19 mouse cellular contexts compared by ENCODE assay signal in the genomic region with DNA sequence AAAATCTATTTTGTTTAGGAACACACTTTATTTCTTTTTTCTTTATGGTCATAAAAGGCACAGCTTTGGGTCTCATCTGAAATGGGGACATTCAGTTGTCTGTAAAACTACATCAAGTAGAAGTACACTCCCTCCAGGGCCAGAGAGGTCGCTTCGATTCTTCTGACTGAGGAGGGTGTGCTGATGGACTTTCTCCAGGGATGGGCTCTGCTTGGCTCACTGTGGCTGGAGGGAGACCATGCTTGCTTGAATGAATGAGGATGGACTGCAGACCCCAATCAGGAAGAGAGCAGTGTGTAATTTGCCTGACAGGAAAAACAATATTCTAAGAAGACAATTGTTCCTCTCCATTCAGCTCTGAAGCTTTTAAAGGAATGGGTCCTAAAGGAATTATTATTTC.
DNase-seq lines count a peak whose midpoint lies in the region; ATAC-seq and TF ChIP-seq lines count a peak whose summit lies in the region.
"Had no signal": no experiment of that assay in that cellular context is flagged by ENCODE, and none has a peak within 500 bp of the region (broad histone marks: within the 10 kb centered on the region; RNA-seq: fewer than 3 reads in every experiment).

No protein-coding gene starts in this region.

- DNase-seq in intestine, embryonic 14.5 days (ENCODE audit: low spot score): no peak
- no peak for DNase-seq in lung, postnatal 0 days (ENCODE audit: low spot score)
- no peak for DNase-seq in stomach, postnatal 0 days (ENCODE audit: low spot score)
- no peak for DNase-seq in ovary, adult 18-20 months (ENCODE audit: low spot score)
- DNase-seq: adrenal gland, adult 2 months; cerebellum, adult 11-12 months; gastrocnemius, postnatal 25 days; heart, adult 2 months; thymus, postnatal 14 days had no signal

- no peak overlapping the region for H3K9ac ChIP-seq in intestine, embryonic 14.5 days (ENCODE audit: low read length)
- H3K9ac ChIP-seq in intestine, postnatal 0 days (ENCODE audit: low read depth, low read length): no peak overlapping the region
- no peak overlapping the region for H3K9ac ChIP-seq in lung, embryonic 16.5 days (ENCODE audit: low read length)
- H3K9ac ChIP-seq in lung, postnatal 0 days (replicated peaks; ENCODE audit: low read depth): no peak overlapping the region
- no peak overlapping the region for H3K9ac ChIP-seq in stomach, embryonic 14.5 days (replicated peaks; ENCODE audit: low read depth, low read length)
- no peak overlapping the region for H3K9ac ChIP-seq in stomach, postnatal 0 days (ENCODE audit: low read length)
- H3K9ac ChIP-seq in stomach, embryonic 16.5 days (ENCODE audit: low read length): no peak overlapping the region
- H3K9ac ChIP-seq: neural tube, embryonic 12.5 days had no signal

- H3K36me3 ChIP-seq in intestine, embryonic 14.5 days (ENCODE audit: control insufficient read depth, insufficient read depth, low read length): no peaks in the 10 kb centered on the region
- H3K36me3 ChIP-seq in intestine, postnatal 0 days (ENCODE audit: control insufficient read depth, insufficient read depth): no peaks in the 10 kb centered on the region
- no peaks in the 10 kb centered on the region for H3K36me3 ChIP-seq in lung, embryonic 16.5 days (ENCODE audit: control insufficient read depth, insufficient read depth, low read length)
- no peaks in the 10 kb centered on the region for H3K36me3 ChIP-seq in lung, postnatal 0 days (ENCODE audit: insufficient read depth, low read length)
- no peaks in the 10 kb centered on the region for H3K36me3 ChIP-seq in stomach, embryonic 14.5 days (ENCODE audit: control insufficient read depth, insufficient read depth, low read length)
- H3K36me3 ChIP-seq in stomach, postnatal 0 days (ENCODE audit: control insufficient read depth, insufficient read depth, low read length): no peaks in the 10 kb centered on the region
- H3K36me3 ChIP-seq in stomach, embryonic 16.5 days (ENCODE audit: control insufficient read depth, insufficient read depth, low read length): no peaks in the 10 kb centered on the region
- H3K36me3 ChIP-seq: embryonic facial prominence, embryonic 10.5 days; hindbrain, embryonic 10.5 days; neural tube, embryonic 12.5 days had no signal

- no peak for TF ChIP-seq CTCF in intestine, postnatal 0 days (IDR thresholded peaks at IDR 0.05; ENCODE audit: low read depth)
- no peak for TF ChIP-seq CTCF in lung, postnatal 0 days (IDR thresholded peaks at IDR 0.05)
- TF ChIP-seq CTCF in stomach, postnatal 0 days (IDR thresholded peaks at IDR 0.05; ENCODE audit: low read depth): no peak

- peak overlapping the region; percentile 51; the same call in 1 of the 2 replicates for H3K27ac ChIP-seq in intestine, embryonic 14.5 days (ENCODE audit: low read depth)
- H3K27ac ChIP-seq in intestine, postnatal 0 days (ENCODE audit: low read depth, low read length): no peak overlapping the region
- H3K27ac ChIP-seq in lung, embryonic 16.5 days (ENCODE audit: low read length): no peak overlapping the region
- no peak overlapping the region for H3K27ac ChIP-seq in lung, postnatal 0 days (ENCODE audit: low read length)
- H3K27ac ChIP-seq in stomach, embryonic 14.5 days (ENCODE audit: low read length): peak overlapping the region; percentile 10; the same call in 1 of the 2 replicates
- H3K27ac ChIP-seq in stomach, postnatal 0 days (replicated peaks): no peak overlapping the region
- H3K27ac ChIP-seq in stomach, embryonic 16.5 days (ENCODE audit: low read length): peak overlapping the region; percentile 54; the same call in 1 of the 2 replicates
- H3K27ac ChIP-seq: embryonic facial prominence, embryonic 10.5 days; heart, adult 2 months; layer of hippocampus, adult 2 months; neural tube, embryonic 12.5 days had no signal

- H3K4me2 ChIP-seq in intestine, embryonic 14.5 days (ENCODE audit: low read length): no peak overlapping the region
- H3K4me2 ChIP-seq in intestine, postnatal 0 days (replicated peaks; ENCODE audit: low read depth): no peak overlapping the region
- no peak overlapping the region for H3K4me2 ChIP-seq in lung, embryonic 16.5 days (ENCODE audit: low read depth, low read length)
- no peak overlapping the region for H3K4me2 ChIP-seq in lung, postnatal 0 days (replicated peaks; ENCODE audit: low read depth, low read length)
- H3K4me2 ChIP-seq in stomach, embryonic 14.5 days (replicated peaks; ENCODE audit: low read depth, low read length): no peak overlapping the region
- H3K4me2 ChIP-seq in stomach, postnatal 0 days (replicated peaks; ENCODE audit: low read depth): no peak overlapping the region
- no peak overlapping the region for H3K4me2 ChIP-seq in stomach, embryonic 16.5 days (ENCODE audit: low read depth, low read length)
- H3K4me2 ChIP-seq: neural tube, embryonic 12.5 days had no signal

- WGBS in intestine, embryonic 14.5 days: 34% methylated on average over 2 of the region's 2 CpGs
- 46% methylated on average over 2 of the region's 2 CpGs for WGBS in intestine, postnatal 0 days
- 43% methylated on average over 2 of the region's 2 CpGs for WGBS in lung, embryonic 16.5 days
- WGBS in lung, postnatal 0 days: 49% methylated on average over 2 of the region's 2 CpGs
- WGBS in stomach, embryonic 14.5 days: 67% methylated on average over 2 of the region's 2 CpGs
- 45% methylated on average over 2 of the region's 2 CpGs for WGBS in stomach, postnatal 0 days
- 60% methylated on average over 2 of the region's 2 CpGs for WGBS in stomach, embryonic 16.5 days

- TF ChIP-seq EP300 in lung, postnatal 0 days (IDR thresholded peaks at IDR 0.05): no peak
- TF ChIP-seq EP300 in stomach, postnatal 0 days (optimal IDR thresholded peaks at IDR 0.05): no peak

- ATAC-seq in intestine, embryonic 14.5 days (replicated peaks; ENCODE audit: low FRiP score, low TSS enrichment, low read depth): no peak
- ATAC-seq in intestine, postnatal 0 days: no peak
- peak; percentile 47 for ATAC-seq in lung, embryonic 16.5 days (ENCODE audit: low read depth)
- ATAC-seq in lung, postnatal 0 days: no peak
- no peak for ATAC-seq in stomach, embryonic 14.5 days (ENCODE audit: insufficient number of reproducible peaks, insufficient read depth, low FRiP score, low read depth)
- ATAC-seq in stomach, postnatal 0 days (ENCODE audit: low FRiP score, low TSS enrichment): no peak
- ATAC-seq in stomach, embryonic 16.5 days (ENCODE audit: insufficient read depth, low FRiP score): no peak
- ATAC-seq: forebrain, embryonic 16.5 days; inflammation-experienced regulatory T-cells, adult 6 months had no signal

- no peaks in the 10 kb centered on the region for H3K9me3 ChIP-seq in intestine, embryonic 14.5 days (ENCODE audit: control insufficient read depth, low read length)
- no peaks in the 10 kb centered on the region for H3K9me3 ChIP-seq in intestine, postnatal 0 days (ENCODE audit: control insufficient read depth)
- H3K9me3 ChIP-seq in lung, embryonic 16.5 days (ENCODE audit: control insufficient read depth, low read length): no peaks in the 10 kb centered on the region
- H3K9me3 ChIP-seq in lung, postnatal 0 days (ENCODE audit: low read length): no peaks in the 10 kb centered on the region
- H3K9me3 ChIP-seq in stomach, embryonic 14.5 days (ENCODE audit: control insufficient read depth, low read depth, low read length): no peaks in the 10 kb centered on the region
- H3K9me3 ChIP-seq in stomach, postnatal 0 days (ENCODE audit: control insufficient read depth, low read length): no peaks in the 10 kb centered on the region
- no peaks in the 10 kb centered on the region for H3K9me3 ChIP-seq in stomach, embryonic 16.5 days (replicated peaks; ENCODE audit: control insufficient read depth, low read length)
- H3K9me3 ChIP-seq: embryonic facial prominence, embryonic 10.5 days; hindbrain, embryonic 10.5 days; neural tube, embryonic 12.5 days had no signal

- H3K4me3 ChIP-seq in intestine, embryonic 14.5 days (ENCODE audit: low read depth, low read length): no peak overlapping the region
- H3K4me3 ChIP-seq in intestine, postnatal 0 days (ENCODE audit: low read depth, low read length): no peak overlapping the region
- H3K4me3 ChIP-seq in lung, embryonic 16.5 days (ENCODE audit: low read length): no peak overlapping the region
- H3K4me3 ChIP-seq in lung, postnatal 0 days (ENCODE audit: low read depth, low read length): no peak overlapping the region
- H3K4me3 ChIP-seq in stomach, embryonic 14.5 days (ENCODE audit: low read depth, low read length): no peak overlapping the region
- H3K4me3 ChIP-seq in stomach, postnatal 0 days (ENCODE audit: low read depth, low read length): no peak overlapping the region
- no peak overlapping the region for H3K4me3 ChIP-seq in stomach, embryonic 16.5 days (replicated peaks; ENCODE audit: low read length)
- H3K4me3 ChIP-seq: embryonic facial prominence, embryonic 10.5 days; heart, adult 2 months; hindbrain, embryonic 10.5 days; layer of hippocampus, adult 2 months; neural tube, embryonic 12.5 days had no signal

- no peaks in the 10 kb centered on the region for H3K27me3 ChIP-seq in intestine, embryonic 14.5 days (replicated peaks; ENCODE audit: control insufficient read depth, insufficient read depth, low read length)
- no peaks in the 10 kb centered on the region for H3K27me3 ChIP-seq in intestine, postnatal 0 days (replicated peaks; ENCODE audit: control insufficient read depth, insufficient read depth, low read length)
- no peaks in the 10 kb centered on the region for H3K27me3 ChIP-seq in lung, embryonic 16.5 days (ENCODE audit: control insufficient read depth, insufficient read depth, low read depth, low read length)
- no peaks in the 10 kb centered on the region for H3K27me3 ChIP-seq in lung, postnatal 0 days (replicated peaks; ENCODE audit: insufficient read depth, low read length)
- H3K27me3 ChIP-seq in stomach, embryonic 14.5 days (ENCODE audit: control insufficient read depth, insufficient read depth, low read length): no peaks in the 10 kb centered on the region
- H3K27me3 ChIP-seq in stomach, postnatal 0 days (ENCODE audit: control insufficient read depth, insufficient read depth, low read length): no peaks in the 10 kb centered on the region
- no peaks in the 10 kb centered on the region for H3K27me3 ChIP-seq in stomach, embryonic 16.5 days (ENCODE audit: control insufficient read depth, insufficient read depth, low read length)
- H3K27me3 ChIP-seq: neural tube, embryonic 12.5 days had no signal

- H3K4me1 ChIP-seq in intestine, embryonic 14.5 days (replicated peaks; ENCODE audit: control insufficient read depth, insufficient read depth, low read length): peaks cover 8% of the 10 kb centered on the region
- H3K4me1 ChIP-seq in intestine, postnatal 0 days (replicated peaks; ENCODE audit: control insufficient read depth, insufficient read depth, low read length): no peaks in the 10 kb centered on the region
- 0 out of 2 replicates have a peak, but pooled peaks cover 2% of the 10 kb centered on the region for H3K4me1 ChIP-seq in lung, embryonic 16.5 days (replicated peaks; ENCODE audit: control insufficient read depth, insufficient read depth, low read length)
- H3K4me1 ChIP-seq in lung, postnatal 0 days (ENCODE audit: insufficient read depth, low read depth, low read length): no peaks in the 10 kb centered on the region
- H3K4me1 ChIP-seq in stomach, embryonic 14.5 days (ENCODE audit: control insufficient read depth, insufficient read depth, low read length): 0 out of 2 replicates have a peak, but pooled peaks cover 6% of the 10 kb centered on the region
- H3K4me1 ChIP-seq in stomach, postnatal 0 days (replicated peaks; ENCODE audit: control insufficient read depth, insufficient read depth): no peaks in the 10 kb centered on the region
- H3K4me1 ChIP-seq in stomach, embryonic 16.5 days (ENCODE audit: control insufficient read depth, insufficient read depth, low read length): 0 out of 2 replicates have a peak, but pooled peaks cover 7% of the 10 kb centered on the region

Comparison
In these comparisons a context has a peak if more than half of its experiments do, and no peak if none do; other contexts are left out.
1. H3K27ac ChIP-seq: peak in intestine, embryonic 14.5 days (single experiment), stomach, embryonic 14.5 days (single experiment) and stomach, embryonic 16.5 days (single experiment); none in intestine, postnatal 0 days (single experiment), lung, embryonic 16.5 days (single experiment), lung, postnatal 0 days (single experiment) and stomach, postnatal 0 days (single experiment).